Mouse (Mus musculus): ENCODE data around the gene Ighmbp2. TPM values are rescaled to one million over a fixed set of nuclear protein-coding genes. Genes with fewer than 3 reads are reported as not detected.

Ighmbp2 gene
- polyA plus RNA-seq, 1 experiment from 2014 or later: 9.2 TPM

DNA sequence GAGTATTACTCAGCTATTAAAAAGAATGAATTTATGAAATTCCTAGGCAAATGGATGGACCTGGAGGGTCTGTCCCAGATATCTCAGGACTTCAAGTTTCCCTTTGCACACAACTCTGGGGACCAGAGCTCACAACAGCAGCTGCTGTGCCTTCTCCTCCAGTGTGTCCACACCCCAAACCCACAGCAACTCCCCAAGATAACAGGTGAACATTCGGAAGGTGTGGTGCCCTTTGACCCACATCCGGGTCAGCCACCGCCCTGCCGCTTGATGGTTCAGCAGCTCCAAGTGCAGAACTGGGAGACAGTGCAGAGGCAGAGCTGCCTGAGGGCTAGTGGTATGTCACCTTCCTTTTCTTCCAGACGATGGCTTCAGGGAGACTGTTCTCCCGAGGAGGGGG, 12.4 kb upstream of the Ighmbp2 start:
- WGBS: 88% methylated on average over 6 of the region's 6 CpGs
- no peak overlapping the region for H3K4me3 ChIP-seq (replicated peaks; ENCODE audit: low read length)
- no peak overlapping the region for H3K27ac ChIP-seq

DNA sequence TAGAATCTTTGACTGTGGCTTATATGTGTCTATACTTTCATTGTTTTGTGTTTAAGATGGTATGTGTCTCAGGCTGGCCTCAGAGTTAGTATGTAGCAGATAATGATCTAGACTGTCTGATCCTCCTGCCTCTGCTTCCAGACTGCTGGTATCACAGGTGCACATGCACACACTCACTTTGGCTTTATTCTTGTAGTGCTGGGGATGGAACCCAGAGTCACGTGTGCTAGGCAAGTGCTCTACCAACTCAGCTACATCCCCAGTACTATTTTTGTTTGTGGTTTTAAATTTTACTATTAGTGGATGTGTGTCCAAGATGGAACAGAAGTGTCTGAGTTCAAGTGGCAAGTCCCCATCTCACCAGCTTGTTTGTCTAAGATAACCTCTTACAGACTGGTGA, 10.2 kb upstream of the Ighmbp2 start:
- Histone ChIP-seq H3K4me2 (replicated peaks) (no peak overlapping the region), H3K36me3 (replicated peaks; ENCODE audit: control insufficient read depth, insufficient read depth) (peaks cover 47% of the 10 kb centered on the region), H3K27ac (no peak overlapping the region), H3K9ac (no peak overlapping the region), H3K9me3 (ENCODE audit: control insufficient read depth, low read length) (no peaks in the 10 kb centered on the region), H3K4me1 (replicated peaks; ENCODE audit: control insufficient read depth, insufficient read depth, low read length) (no peaks in the 10 kb centered on the region), H3K4me3 (replicated peaks; ENCODE audit: low read length) (no peak overlapping the region), H3K27me3 (ENCODE audit: control insufficient read depth, insufficient read depth, low read length) (no peaks in the 10 kb centered on the region)
- ATAC-seq (ENCODE audit: low FRiP score) (no peak), DNase-seq (ENCODE audit: low spot score) (no peak)
- 88% methylated on average over 1 of the region's 1 CpGs for WGBS

More for the DNA sequence above, 12.4 kb upstream of the Ighmbp2 start:
- peaks cover 24% of the 10 kb centered on the region for H3K36me3 ChIP-seq (replicated peaks; ENCODE audit: control insufficient read depth, insufficient read depth)
- H3K9me3 ChIP-seq (ENCODE audit: control insufficient read depth, low read length): no peaks in the 10 kb centered on the region
- ATAC-seq (ENCODE audit: low FRiP score): no peak
- H3K4me2 ChIP-seq (replicated peaks): no peak overlapping the region
- no peak overlapping the region for H3K9ac ChIP-seq
- DNase-seq (ENCODE audit: low spot score): no peak
- no peaks in the 10 kb centered on the region for H3K4me1 ChIP-seq (replicated peaks; ENCODE audit: control insufficient read depth, insufficient read depth, low read length)
- H3K27me3 ChIP-seq (ENCODE audit: control insufficient read depth, insufficient read depth, low read length): no peaks in the 10 kb centered on the region

GRCm38 (mm10) chr19:3292028-3292427, 9.2 kb upstream of the Ighmbp2 start:
- 96% methylated on average over 2 of the region's 2 CpGs for WGBS
- no peaks in the 10 kb centered on the region for H3K27me3 ChIP-seq (ENCODE audit: control insufficient read depth, insufficient read depth, low read length)
- no peak overlapping the region for H3K4me3 ChIP-seq (replicated peaks; ENCODE audit: low read length)
- H3K4me1 ChIP-seq (replicated peaks; ENCODE audit: control insufficient read depth, insufficient read depth, low read length): no peaks in the 10 kb centered on the region
- no peak overlapping the region for H3K27ac ChIP-seq
- no peak overlapping the region for H3K9ac ChIP-seq
- DNase-seq (ENCODE audit: low spot score): peak; percentile 71
- no peak overlapping the region for H3K4me2 ChIP-seq (replicated peaks)
- H3K36me3 ChIP-seq (replicated peaks; ENCODE audit: control insufficient read depth, insufficient read depth): peaks cover 57% of the 10 kb centered on the region
- no peaks in the 10 kb centered on the region for H3K9me3 ChIP-seq (ENCODE audit: control insufficient read depth, low read length)
- peak; percentile 70; the same call in 1 of the 2 replicates for ATAC-seq (ENCODE audit: low FRiP score)

DNA sequence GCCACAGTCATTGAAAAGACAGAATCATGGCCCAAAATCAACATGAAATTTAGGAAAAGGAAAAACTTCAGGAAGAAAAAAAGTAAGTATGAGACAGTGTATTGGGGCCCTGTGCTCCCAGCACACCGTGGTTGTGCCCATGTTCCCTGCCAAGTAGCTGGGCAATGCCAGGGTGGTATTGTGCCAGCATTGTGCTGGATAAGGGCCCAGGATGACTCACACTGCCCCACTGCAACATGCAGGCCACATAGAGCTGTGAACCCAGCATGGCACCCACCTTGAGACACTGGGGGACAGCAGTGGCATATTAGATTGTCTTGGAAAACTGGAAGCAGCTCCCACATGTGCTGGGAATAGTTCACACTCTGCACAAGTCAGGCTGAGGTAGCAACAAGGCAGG, 6.2 kb upstream of the Ighmbp2 start:
- Histone ChIP-seq H3K9me3 (ENCODE audit: control insufficient read depth, low read length) (no peaks in the 10 kb centered on the region), H3K9ac (no peak overlapping the region), H3K36me3 (replicated peaks; ENCODE audit: control insufficient read depth, insufficient read depth) (peaks cover 78% of the 10 kb centered on the region), H3K27me3 (ENCODE audit: control insufficient read depth, insufficient read depth, low read length) (no peaks in the 10 kb centered on the region), H3K4me2 (replicated peaks) (no peak overlapping the region), H3K27ac (no peak overlapping the region), H3K4me1 (replicated peaks; ENCODE audit: control insufficient read depth, insufficient read depth, low read length) (no peaks in the 10 kb centered on the region), H3K4me3 (replicated peaks; ENCODE audit: low read length) (no peak overlapping the region)
- WGBS: 89% methylated on average over 1 of the region's 1 CpGs
- ATAC-seq (ENCODE audit: low FRiP score) (no peak), DNase-seq (ENCODE audit: low spot score) (no peak)

DNA sequence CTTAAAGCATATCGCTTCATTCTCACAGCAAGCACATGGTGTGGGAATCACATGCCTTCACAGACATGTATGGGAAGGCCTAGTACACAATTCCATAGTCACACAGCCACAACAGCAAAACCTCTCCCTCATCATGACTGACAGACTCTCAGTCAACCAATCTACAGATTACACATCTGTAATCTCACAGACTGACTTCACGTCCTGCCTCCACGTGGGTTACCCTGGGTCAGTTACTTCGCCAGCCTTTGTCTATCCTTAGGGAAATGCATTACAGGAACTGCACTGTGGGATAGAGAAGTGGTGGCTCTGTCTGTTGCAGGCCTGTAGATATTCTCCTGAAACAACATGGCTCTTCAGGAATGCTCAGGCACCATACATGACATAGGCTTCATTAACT, 931 bp downstream of the Ighmbp2 start:
- no peaks in the 10 kb centered on the region for H3K9me3 ChIP-seq (ENCODE audit: control insufficient read depth, low read length)
- DNase-seq (ENCODE audit: low spot score) (no peak), ATAC-seq (ENCODE audit: low FRiP score) (no peak)
- 80% methylated on average over 4 of the region's 4 CpGs for WGBS
- H3K4me3 ChIP-seq (replicated peaks; ENCODE audit: low read length): peak overlapping the region; percentile 77
- peaks cover 16% of the 10 kb centered on the region for H3K4me1 ChIP-seq (replicated peaks; ENCODE audit: control insufficient read depth, insufficient read depth, low read length)
- no peaks in the 10 kb centered on the region for H3K27me3 ChIP-seq (ENCODE audit: control insufficient read depth, insufficient read depth, low read length)
- peak overlapping the region; percentile 73 for H3K9ac ChIP-seq
- no peak overlapping the region for H3K27ac ChIP-seq
- peak overlapping the region; percentile 80 for H3K4me2 ChIP-seq (replicated peaks)
- peaks cover 55% of the 10 kb centered on the region for H3K36me3 ChIP-seq (replicated peaks; ENCODE audit: control insufficient read depth, insufficient read depth)

- WGBS: 87% methylated on average over 3 of the region's 3 CpGs
- H3K4me2 ChIP-seq (replicated peaks): no peak overlapping the region
- H3K4me3 ChIP-seq (replicated peaks; ENCODE audit: low read length): no peak overlapping the region
- no peaks in the 10 kb centered on the region for H3K4me1 ChIP-seq (replicated peaks; ENCODE audit: control insufficient read depth, insufficient read depth, low read length)
- H3K9me3 ChIP-seq (ENCODE audit: control insufficient read depth, low read length): no peaks in the 10 kb centered on the region
- no peaks in the 10 kb centered on the region for H3K27me3 ChIP-seq (ENCODE audit: control insufficient read depth, insufficient read depth, low read length)
- H3K9ac ChIP-seq: no peak overlapping the region
- no peak for ATAC-seq (ENCODE audit: low FRiP score)
- no peak overlapping the region for H3K27ac ChIP-seq
- DNase-seq (ENCODE audit: low spot score): no peak
- H3K36me3 ChIP-seq (replicated peaks; ENCODE audit: control insufficient read depth, insufficient read depth): peaks cover 92% of the 10 kb centered on the region
Measured at GRCm38 (mm10) chr19:3275744-3276365, 7.0 kb downstream of the Ighmbp2 start.

DNA sequence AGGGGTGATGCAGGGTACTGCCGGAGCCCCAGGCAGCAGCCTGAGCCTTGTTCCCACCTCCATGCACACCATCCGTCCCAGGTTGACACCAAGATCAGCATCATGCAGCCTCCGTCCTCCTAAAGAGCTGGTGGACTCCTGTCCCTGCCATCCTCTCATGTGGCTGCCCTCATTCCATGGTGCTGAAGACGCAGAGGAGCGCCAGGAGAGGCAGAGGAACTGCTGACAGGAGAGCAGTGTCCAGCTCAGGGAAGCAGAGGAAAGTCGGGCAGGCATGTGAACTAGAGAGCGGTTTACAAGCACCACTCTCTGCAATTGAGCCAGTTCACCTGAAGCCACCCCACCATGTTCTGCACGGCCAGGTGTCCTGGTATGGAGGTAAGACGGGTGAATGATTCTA, 9.5 kb downstream of the Ighmbp2 start:
- ATAC-seq (ENCODE audit: low FRiP score) (no peak), DNase-seq (ENCODE audit: low spot score) (no peak)
- WGBS: 94% methylated on average over 9 of the region's 9 CpGs
- H3K4me3 ChIP-seq (replicated peaks; ENCODE audit: low read length): no peak overlapping the region
- H3K27ac ChIP-seq: no peak overlapping the region
- no peak overlapping the region for H3K4me2 ChIP-seq (replicated peaks)
- no peak overlapping the region for H3K9ac ChIP-seq
- no peaks in the 10 kb centered on the region for H3K27me3 ChIP-seq (ENCODE audit: control insufficient read depth, insufficient read depth, low read length)
- no peaks in the 10 kb centered on the region for H3K9me3 ChIP-seq (ENCODE audit: control insufficient read depth, low read length)
- no peaks in the 10 kb centered on the region for H3K4me1 ChIP-seq (replicated peaks; ENCODE audit: control insufficient read depth, insufficient read depth, low read length)
- peaks cover 96% of the 10 kb centered on the region for H3K36me3 ChIP-seq (replicated peaks; ENCODE audit: control insufficient read depth, insufficient read depth)

DNA sequence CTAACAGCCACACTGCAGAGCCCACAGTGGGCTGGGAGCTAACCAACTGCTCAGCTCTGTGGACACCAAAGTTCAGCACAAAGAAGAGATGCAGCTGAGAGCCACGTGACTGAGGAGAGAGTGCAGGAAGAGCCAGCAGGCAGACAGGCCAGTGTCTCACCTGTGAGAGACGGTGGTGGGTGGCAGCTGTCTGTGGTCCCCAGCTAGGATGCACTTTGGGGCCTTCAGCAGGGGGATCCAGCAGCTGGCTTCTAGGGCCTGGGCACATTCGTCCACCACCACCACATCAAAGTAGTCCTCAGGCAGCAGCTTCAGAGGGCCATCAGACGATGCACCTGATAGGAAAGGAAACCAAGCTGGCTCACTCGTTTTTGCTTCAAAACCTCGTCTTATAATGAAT, 11.5 kb downstream of the Ighmbp2 start:
- Histone ChIP-seq H3K36me3 (replicated peaks; ENCODE audit: control insufficient read depth, insufficient read depth) (peaks cover 98% of the 10 kb centered on the region), H3K4me3 (replicated peaks; ENCODE audit: low read length) (no peak overlapping the region), H3K9ac (no peak overlapping the region), H3K27me3 (ENCODE audit: control insufficient read depth, insufficient read depth, low read length) (no peaks in the 10 kb centered on the region), H3K9me3 (ENCODE audit: control insufficient read depth, low read length) (no peaks in the 10 kb centered on the region), H3K4me1 (replicated peaks; ENCODE audit: control insufficient read depth, insufficient read depth, low read length) (no peaks in the 10 kb centered on the region), H3K27ac (no peak overlapping the region), H3K4me2 (replicated peaks) (no peak overlapping the region)
- WGBS: 93% methylated on average over 6 of the region's 6 CpGs
- ATAC-seq (ENCODE audit: low FRiP score): no peak
- DNase-seq (ENCODE audit: low spot score): no peak

GRCm38 (mm10) chr19:3269803-3270202, 13.0 kb downstream of the Ighmbp2 start:
- Histone ChIP-seq H3K27ac (no peak overlapping the region), H3K9ac (no peak overlapping the region), H3K9me3 (ENCODE audit: control insufficient read depth, low read length) (no peaks in the 10 kb centered on the region), H3K4me3 (replicated peaks; ENCODE audit: low read length) (no peak overlapping the region), H3K36me3 (replicated peaks; ENCODE audit: control insufficient read depth, insufficient read depth) (peaks cover 98% of the 10 kb centered on the region), H3K4me2 (replicated peaks) (no peak overlapping the region), H3K4me1 (replicated peaks; ENCODE audit: control insufficient read depth, insufficient read depth, low read length) (no peaks in the 10 kb centered on the region), H3K27me3 (ENCODE audit: control insufficient read depth, insufficient read depth, low read length) (no peaks in the 10 kb centered on the region)
- DNase-seq (ENCODE audit: low spot score) (no peak), ATAC-seq (ENCODE audit: low FRiP score) (no peak)
- WGBS: 90% methylated on average over 6 of the region's 6 CpGs

- H3K27ac ChIP-seq: no peak overlapping the region
- WGBS: 95% methylated on average over 9 of the region's 9 CpGs
- no peaks in the 10 kb centered on the region for H3K27me3 ChIP-seq (ENCODE audit: control insufficient read depth, insufficient read depth, low read length)
- no peak for ATAC-seq (ENCODE audit: low FRiP score)
- H3K9ac ChIP-seq: no peak overlapping the region
- no peak overlapping the region for H3K4me3 ChIP-seq (replicated peaks; ENCODE audit: low read length)
- H3K9me3 ChIP-seq (ENCODE audit: control insufficient read depth, low read length): no peaks in the 10 kb centered on the region
- H3K4me1 ChIP-seq (replicated peaks; ENCODE audit: control insufficient read depth, insufficient read depth, low read length): no peaks in the 10 kb centered on the region
- H3K4me2 ChIP-seq (replicated peaks): no peak overlapping the region
- peaks cover 98% of the 10 kb centered on the region for H3K36me3 ChIP-seq (replicated peaks; ENCODE audit: control insufficient read depth, insufficient read depth)
- DNase-seq (ENCODE audit: low spot score): no peak
Measured at GRCm38 (mm10) chr19:3269279-3269678, 13.5 kb downstream of the Ighmbp2 start.
